Mouse (Mus musculus): Measurements from ENCODE around the gene Gnaq. TPM values are rescaled to one million over a fixed set of nuclear protein-coding genes. Genes with fewer than 3 reads are reported as not detected.
A peak's percentile ranks its signal among the peaks of the same experiment; 100 is the strongest.

Gene Gnaq
- total RNA-seq, 2 experiments from 2014 or later = 236 to 246 TPM

- intact Hi-C loops (cut with DNase I) = no loop called here
- DNase-seq = no peak
Observed at GRCm38 (mm10) chr19:16292056-16292608, 159.5 kb downstream of the Gnaq start.

GRCm38 (mm10) chr19:16292978-16293377, 160.3 kb downstream of the Gnaq start:
- intact Hi-C loops (cut with DNase I) = no loop called here
- DNase-seq = no peak

GRCm38 (mm10) chr19:16300413-16300812, 167.8 kb downstream of the Gnaq start:
- DNase-seq = no peak
- intact Hi-C loops (cut with DNase I) = no loop called here

- intact Hi-C loops (cut with DNase I) = no loop called here
- DNase-seq = no peak
Observed at GRCm38 (mm10) chr19:16301336-16301735, 168.7 kb downstream of the Gnaq start.

- intact Hi-C loops (cut with DNase I) = no loop called here
Observed at GRCm38 (mm10) chr19:16309031-16309430, 176.4 kb downstream of the Gnaq start.

GRCm38 (mm10) chr19:16314295-16314821, 181.7 kb downstream of the Gnaq start:
- peak; percentile 42 for DNase-seq
- intact Hi-C loops (cut with DNase I) = no loop called here

More at GRCm38 (mm10) chr19:16309031-16309430, 176.4 kb downstream of the Gnaq start:
- DNase-seq = no peak

- intact Hi-C loops (cut with DNase I) = no loop called here
Observed at GRCm38 (mm10) chr19:16315525-16315924, 182.9 kb downstream of the Gnaq start.

GRCm38 (mm10) chr19:16318128-16318811, 185.6 kb downstream of the Gnaq start:
- no peak for DNase-seq
- intact Hi-C loops (cut with DNase I) = no loop called here

More at GRCm38 (mm10) chr19:16315525-16315924, 182.9 kb downstream of the Gnaq start:
- DNase-seq = no peak

- DNase-seq = no peak
- intact Hi-C loops (cut with DNase I) = loop anchor here (10.0 kb wide), 1 partner anchor 185 kb away; the partner anchor contains the start of gene Gnaq
Observed at GRCm38 (mm10) chr19:16319986-16320385, 187.4 kb downstream of the Gnaq start.

GRCm38 (mm10) chr19:16322986-16323385, 190.4 kb downstream of the Gnaq start:
- intact Hi-C loops (cut with DNase I) = loop anchor here (10.0 kb wide), 1 partner anchor 188 kb away; the partner anchor contains the start of gene Gnaq
- no peak for DNase-seq

GRCm38 (mm10) chr19:16324239-16324638, 191.6 kb downstream of the Gnaq start:
- intact Hi-C loops (cut with DNase I) = loop anchor here (10.0 kb wide), 1 partner anchor 189 kb away; the partner anchor contains the start of gene Gnaq
- DNase-seq = no peak

- intact Hi-C loops (cut with DNase I) = loop anchor here (10.0 kb wide), 1 partner anchor 191 kb away; the partner anchor contains the start of gene Gnaq
- DNase-seq = no peak
Observed at GRCm38 (mm10) chr19:16325911-16326310, 193.3 kb downstream of the Gnaq start.

GRCm38 (mm10) chr19:16327401-16328073, 194.9 kb downstream of the Gnaq start:
- intact Hi-C loops (cut with DNase I) = loop anchor here (10.0 kb wide), 1 partner anchor 193 kb away; the partner anchor contains the start of gene Gnaq
- no peak for DNase-seq

- DNase-seq = peak; percentile 82
- intact Hi-C loops (cut with DNase I) = loop anchor here (10.0 kb wide), 1 partner anchor 193 kb away; the partner anchor contains the start of gene Gnaq
Observed at GRCm38 (mm10) chr19:16328074-16328850, 195.6 kb downstream of the Gnaq start.

- intact Hi-C loops (cut with DNase I) = loop anchor here (10.0 kb wide), 1 partner anchor 194 kb away; the partner anchor contains the start of gene Gnaq
- DNase-seq = no peak
Observed at GRCm38 (mm10) chr19:16329056-16329455, 196.4 kb downstream of the Gnaq start.

GRCm38 (mm10) chr19:16329648-16330047, 197.0 kb downstream of the Gnaq start:
- intact Hi-C loops (cut with DNase I) = loop anchor here (10.0 kb wide), 2 partner anchors 195 to 265 kb away; partner anchors contain the start of gene Gnaq

GRCm38 (mm10) chr19:16330161-16330560, 197.5 kb downstream of the Gnaq start:
- DNase-seq = no peak
- intact Hi-C loops (cut with DNase I) = loop anchor here (10.0 kb wide), 1 partner anchor 265 kb away; no protein-coding TSS in a partner anchor

More at GRCm38 (mm10) chr19:16329648-16330047, 197.0 kb downstream of the Gnaq start:
- no peak for DNase-seq

GRCm38 (mm10) chr19:16331047-16331446, 198.4 kb downstream of the Gnaq start:
- DNase-seq = no peak
- intact Hi-C loops (cut with DNase I) = loop anchor here (10.0 kb wide), 1 partner anchor 266 kb away; no protein-coding TSS in a partner anchor

GRCm38 (mm10) chr19:16337866-16338530, 205.4 kb downstream of the Gnaq start:
- DNase-seq = no peak
- intact Hi-C loops (cut with DNase I) = loop anchor here (10.0 kb wide), 1 partner anchor 273 kb away; no protein-coding TSS in a partner anchor
